Mouse (Mus musculus) embryo, embryonic 10.5 days (tissue): Measurements from ENCODE around the gene Efcc1.

Experiments
- DNase-seq: peaks from one replicate; pipeline ENCODE4 v3.0.0-alpha.2; 2015; ENCODE audit warnings: low spot score

The Efcc1 gene

GRCm38 (mm10) chr6:87730591-87731462 lies at the start of gene Efcc1:
TSS of gene Efcc1 (plus strand) at chr6:87730869.
- DNase-seq = peak; percentile 73

GRCm38 (mm10) chr6:87695947-87696346 lies 34.7 kb upstream of the Efcc1 start:
- no peak for DNase-seq

GRCm38 (mm10) chr6:87696544-87696943 lies 34.1 kb upstream of the Efcc1 start:
- no peak for DNase-seq

- peak; percentile 61 for DNase-seq
Observed at GRCm38 (mm10) chr6:87706246-87706645, 24.4 kb upstream of the Efcc1 start.

GRCm38 (mm10) chr6:87712311-87712710 lies 18.4 kb upstream of the Efcc1 start:
- DNase-seq = no peak

DNA sequence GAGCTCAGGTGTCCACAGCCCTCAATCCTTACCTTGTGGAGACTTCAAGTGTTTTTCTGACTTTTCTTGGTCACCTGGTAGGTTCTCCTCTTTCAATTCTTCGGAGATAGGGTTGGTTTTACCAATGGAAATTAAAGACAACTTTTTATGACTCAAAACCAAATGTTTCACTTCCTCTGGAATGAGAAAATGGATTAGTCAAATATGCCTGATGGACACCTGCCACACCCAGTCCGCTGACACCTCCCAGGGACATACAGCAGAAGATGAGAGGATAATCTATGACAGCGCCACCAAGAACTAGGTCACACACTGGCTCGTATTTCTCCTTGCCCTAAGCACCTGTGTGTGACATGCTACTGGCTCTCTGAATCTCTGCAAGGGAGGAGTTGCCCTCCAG lies 16.6 kb upstream of the Efcc1 start:
- no peak for DNase-seq

- DNase-seq = peak; percentile 89
Observed at GRCm38 (mm10) chr6:87722631-87723030, 8.0 kb upstream of the Efcc1 start.

DNA sequence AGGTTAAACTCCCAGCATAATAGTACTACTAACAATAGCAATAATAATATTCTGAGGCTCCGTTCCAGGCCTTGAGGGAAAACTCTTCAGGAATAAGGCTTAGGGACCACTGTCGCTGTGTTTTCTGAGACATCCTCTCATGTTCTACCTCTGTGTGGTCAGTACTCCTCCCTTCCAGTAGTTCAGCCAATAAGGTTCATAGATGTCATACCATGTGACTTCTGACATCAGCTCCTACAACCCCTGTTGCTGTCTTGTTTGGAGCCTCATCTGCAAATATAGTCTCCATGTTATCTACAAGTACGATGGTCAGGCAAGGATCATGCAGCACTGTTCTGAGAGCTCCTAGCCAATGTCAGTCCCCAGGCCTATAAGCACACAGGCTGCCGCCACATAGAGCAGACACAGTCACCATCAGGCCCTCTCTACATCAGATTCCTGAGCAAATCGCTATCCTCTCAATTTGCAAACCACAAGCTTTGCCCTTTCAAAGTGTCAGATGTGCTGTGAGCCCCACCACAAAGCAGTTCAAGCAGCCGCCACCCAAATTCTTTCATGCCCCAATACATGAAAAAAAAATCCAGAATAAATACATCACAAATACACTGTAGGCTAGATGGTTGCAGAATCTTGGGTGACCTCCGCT lies 5.3 kb upstream of the Efcc1 start:
- no peak for DNase-seq

DNA sequence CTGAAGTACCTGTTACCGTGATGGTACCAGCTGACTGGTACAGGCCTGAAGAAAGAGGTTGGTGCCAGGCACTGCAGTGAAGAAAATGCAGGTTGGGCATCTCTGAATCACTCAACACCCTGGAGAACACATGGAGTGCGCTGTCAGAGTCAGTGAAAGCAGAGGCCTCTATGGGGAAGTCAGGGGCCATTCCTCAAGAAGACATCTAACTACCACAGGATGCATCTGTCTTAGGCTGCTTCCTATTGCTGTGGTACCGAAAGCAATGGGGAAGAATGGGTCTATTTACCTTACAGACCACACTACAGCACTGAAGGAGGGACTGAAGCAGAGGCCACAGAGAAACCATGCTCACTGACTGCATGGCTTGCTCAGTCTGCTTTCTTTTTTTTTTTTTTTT lies 2.6 kb upstream of the Efcc1 start:
- DNase-seq = no peak

- DNase-seq = no peak
Observed at GRCm38 (mm10) chr6:87730141-87730540, 528 bp upstream of the Efcc1 start.

DNA sequence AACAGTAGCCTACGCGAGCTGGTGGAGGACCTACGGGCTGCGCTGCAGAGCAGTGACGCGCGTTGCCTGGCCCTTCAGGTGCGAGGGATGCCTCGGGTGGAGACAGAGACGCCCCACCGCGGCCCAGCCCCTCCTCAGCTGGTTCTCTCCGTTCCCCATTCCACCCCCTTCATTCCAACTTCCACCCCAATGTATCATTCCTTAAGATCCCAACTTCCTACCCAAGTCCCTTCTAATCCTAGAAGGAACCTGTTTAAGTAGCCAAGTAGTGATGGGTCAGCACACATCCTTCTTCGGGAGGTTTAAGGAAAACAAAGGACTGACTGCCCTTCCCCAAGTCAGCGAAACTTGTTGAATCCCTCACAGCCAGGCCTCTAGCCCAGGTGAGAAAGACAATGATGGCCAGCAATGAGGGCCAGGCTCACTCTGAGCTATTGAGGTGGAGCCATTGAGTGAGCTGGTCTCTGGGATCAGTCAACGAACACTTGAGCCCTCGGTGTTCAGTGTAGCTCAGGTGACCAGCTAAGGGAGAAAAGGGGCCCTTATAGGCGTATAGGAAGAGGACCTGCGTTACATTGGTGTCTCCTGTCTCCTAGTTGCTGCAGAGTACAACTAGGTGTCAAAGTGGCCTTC lies 910 bp downstream of the Efcc1 start:
- DNase-seq = no peak

- peak; percentile 45 for DNase-seq
Observed at GRCm38 (mm10) chr6:87732151-87733011, 1.7 kb downstream of the Efcc1 start.

- no peak for DNase-seq
Observed at GRCm38 (mm10) chr6:87733131-87733930, 2.7 kb downstream of the Efcc1 start.

GRCm38 (mm10) chr6:87734136-87734535 lies 3.5 kb downstream of the Efcc1 start:
- no peak for DNase-seq

- DNase-seq = no peak
Observed at GRCm38 (mm10) chr6:87736923-87737322, 6.3 kb downstream of the Efcc1 start.

DNA sequence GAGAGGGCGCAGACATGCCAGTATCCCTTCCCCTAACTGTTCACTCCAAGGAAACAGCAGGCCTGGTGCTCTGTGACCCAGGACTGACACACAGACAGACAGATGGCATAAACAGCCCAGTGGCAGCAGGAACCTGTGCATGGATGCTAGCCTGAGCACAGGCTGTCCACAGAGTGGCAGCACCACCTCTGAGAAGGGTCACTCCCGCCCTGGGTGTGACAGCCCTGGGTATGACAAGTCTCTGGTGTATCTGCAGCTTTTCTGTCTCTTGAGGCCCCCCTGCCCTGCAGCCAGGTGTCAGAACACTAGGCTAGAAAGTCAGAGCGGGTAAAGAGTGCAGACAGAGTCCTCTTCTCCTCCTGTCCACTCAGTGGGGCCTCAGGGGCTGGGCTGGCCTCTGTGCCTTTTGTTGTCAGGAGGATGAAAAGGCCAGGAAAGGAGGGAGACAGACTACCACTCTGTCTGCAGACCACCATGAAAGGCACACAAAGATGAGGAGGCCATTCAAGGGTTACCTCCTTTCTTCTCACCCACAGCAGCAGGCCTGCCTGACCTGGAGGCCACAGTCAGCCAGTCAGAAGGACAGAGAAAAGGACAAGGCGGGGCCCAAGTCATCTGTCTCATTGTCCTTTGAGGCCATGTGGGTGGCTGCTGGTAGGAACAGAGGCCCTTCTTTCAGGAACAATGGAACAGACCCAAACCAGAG lies 7.4 kb downstream of the Efcc1 start:
- peak; percentile 86 for DNase-seq

- DNase-seq = no peak
Observed at GRCm38 (mm10) chr6:87739898-87740297, 9.2 kb downstream of the Efcc1 start.

DNA sequence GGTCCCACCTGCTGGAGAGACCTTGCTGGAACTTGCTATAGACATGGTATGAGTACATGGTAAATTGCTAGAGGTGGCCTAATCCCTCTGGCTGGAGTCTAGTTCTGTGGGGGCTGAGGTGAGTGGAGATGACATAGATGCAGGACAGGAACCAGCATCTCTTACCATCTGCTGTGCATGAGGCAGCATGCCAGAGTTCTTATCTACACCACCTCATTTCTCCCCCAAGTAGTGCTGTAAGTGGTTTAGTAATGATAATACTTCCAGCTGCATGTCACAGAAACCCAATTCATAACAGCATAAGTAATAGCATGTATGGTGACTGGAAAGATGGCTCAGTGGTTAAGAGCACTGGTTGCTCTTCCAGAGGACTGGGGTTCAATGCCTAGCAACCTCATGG lies 9.8 kb downstream of the Efcc1 start:
- DNase-seq = no peak

DNA sequence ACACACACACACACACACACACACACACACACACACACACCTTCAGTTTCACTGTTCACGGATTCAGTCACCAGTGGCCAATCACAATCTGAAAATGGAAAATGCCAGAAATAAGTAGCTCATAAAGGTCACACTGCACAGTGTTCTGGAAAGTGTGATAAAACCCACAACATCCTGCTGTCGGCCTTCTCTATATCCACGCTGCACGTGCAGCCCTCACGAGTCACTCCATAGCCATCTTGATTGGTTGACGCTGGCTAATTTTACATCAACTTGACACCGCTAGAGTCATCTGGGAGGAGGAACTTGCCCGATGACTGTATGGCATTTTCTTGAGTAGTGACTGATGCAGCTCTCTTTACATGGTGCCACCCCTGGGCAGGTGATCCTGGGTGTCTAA lies 11.3 kb downstream of the Efcc1 start:
- DNase-seq = no peak

- DNase-seq = no peak
Observed at GRCm38 (mm10) chr6:87742804-87743203, 12.1 kb downstream of the Efcc1 start.

DNA sequence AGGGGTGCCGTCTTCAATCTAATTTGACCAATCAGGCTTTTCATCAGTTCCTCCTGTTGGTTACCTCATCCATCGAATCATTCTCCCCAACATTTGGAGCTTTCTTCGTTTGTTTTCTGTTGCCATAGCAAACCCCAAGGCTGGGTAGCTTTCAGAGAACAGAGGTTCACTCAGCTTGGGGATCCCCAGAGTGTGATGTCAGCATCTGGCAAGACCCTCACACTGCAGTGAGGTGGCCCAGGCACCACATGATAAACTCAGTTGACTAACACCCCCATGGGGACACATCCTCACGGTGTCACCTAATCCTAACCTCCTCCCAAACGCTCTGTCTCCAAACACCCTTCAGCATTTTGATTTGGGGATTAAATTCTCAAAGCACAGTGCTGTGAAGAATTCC lies 12.6 kb downstream of the Efcc1 start:
- no peak for DNase-seq
